Mouse (Mus musculus): ENCODE data around the gene Cfd. TPM values are rescaled to one million over a fixed set of nuclear protein-coding genes. Genes with fewer than 3 reads are reported as not detected.

Gene Cfd
- total RNA-seq, 1 experiment, result not detected

GRCm38 (mm10) chr10:79927324-79928029 is 36.8 kb downstream of the Cfd start:
- H3K4me1 ChIP-seq (ENCODE audit: control insufficient read depth in 2 of 2, insufficient read depth in 2 of 2, low read length in 2 of 2, poor library complexity in 1 of 2), result peaks cover 0 to 6% of the 10 kb centered on the region in 2 experiments; a peak in 1 of 4 replicates
- TF ChIP-seq MAFK (IDR thresholded peaks at IDR 0.05; ENCODE audit: insufficient read depth, low read depth, low read length) (no peak), HCFC1 (IDR thresholded peaks at IDR 0.05; ENCODE audit: borderline replicate concordance, insufficient read depth, low read length) (no peak), ZNF384 (IDR thresholded peaks at IDR 0.05; ENCODE audit: low read depth, low read length) (no peak), ZC3H11A (IDR thresholded peaks at IDR 0.05; ENCODE audit: borderline replicate concordance, low read depth, low read length) (no peak), CHD2 (IDR thresholded peaks at IDR 0.05; ENCODE audit: low read depth, low read length) (no peak)
- H3K36me3 ChIP-seq (ENCODE audit: control insufficient read depth, insufficient read depth, low read length, poor library complexity, severe bottlenecking), result no peaks in the 10 kb centered on the region
- peak overlapping the region; percentile 36; the same call in 1 of the 2 replicates for H3K27ac ChIP-seq (ENCODE audit: insufficient read depth, low read depth, low read length, poor library complexity, severe bottlenecking)
- H3K9me3 ChIP-seq (ENCODE audit: control insufficient read depth, insufficient read depth, low read depth, low read length), result no peaks in the 10 kb centered on the region
- H3K4me3 ChIP-seq (ENCODE audit: insufficient read depth in 1 of 2, low read depth in 1 of 2, low read length in 2 of 2, poor library complexity in 1 of 2, severe bottlenecking in 1 of 2), result peak overlapping the region; percentile 81 to 96
- in situ Hi-C loops (cut with MboI; ENCODE audit: low sequenced_read_pairs in 2 of 2, unreplicated experiment in 2 of 2), result no loop called here
- H3K9ac ChIP-seq (ENCODE audit: insufficient read depth, low read depth, low read length, poor library complexity, severe bottlenecking), result peak overlapping the region; percentile 82
- no peak for DNase-seq (ENCODE audit: low read depth, low spot score)

DNA sequence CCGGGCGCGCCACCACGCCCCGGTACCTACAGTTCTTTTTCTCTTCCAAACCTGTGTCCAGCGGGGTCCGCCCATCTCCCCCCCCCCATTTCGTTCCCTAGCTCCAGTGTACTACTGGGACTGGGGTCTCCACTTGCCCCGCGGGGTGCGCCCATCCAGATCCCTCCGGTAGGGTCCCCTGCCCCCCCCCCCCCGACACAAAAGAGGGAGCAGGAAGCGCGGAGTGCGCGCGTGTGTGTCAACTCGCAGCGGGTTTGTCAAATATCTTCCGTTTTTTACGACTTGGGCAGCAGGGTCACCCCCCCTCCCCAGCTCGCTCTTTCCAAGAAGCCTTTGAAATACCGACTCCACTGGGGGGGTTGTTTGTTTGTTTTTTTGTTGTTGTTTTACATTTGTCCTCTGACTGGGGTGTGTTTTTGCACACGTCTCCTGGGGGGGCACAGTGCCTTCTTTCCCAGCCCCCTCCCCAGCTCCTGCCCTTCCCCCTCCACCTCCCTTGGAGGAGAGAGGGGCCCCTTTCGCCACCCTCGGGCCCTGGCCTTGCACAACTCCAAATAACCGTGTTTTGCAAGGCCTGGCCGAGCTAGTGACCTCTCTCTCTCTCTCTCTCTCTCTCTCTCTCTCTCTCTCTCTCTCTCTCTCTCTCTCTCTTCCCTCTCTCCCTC is 37.5 kb downstream of the Cfd start:
- Histone ChIP-seq H3K4me1 (ENCODE audit: control insufficient read depth in 2 of 2, insufficient read depth in 2 of 2, low read length in 2 of 2, poor library complexity in 1 of 2) (peaks cover 0 to 6% of the 10 kb centered on the region in 2 experiments; a peak in 1 of 4 replicates), H3K4me3 (ENCODE audit: insufficient read depth in 1 of 2, low read depth in 1 of 2, low read length in 2 of 2, poor library complexity in 1 of 2, severe bottlenecking in 1 of 2) (peak overlapping the region; percentile 81 to 96), H3K27ac (ENCODE audit: insufficient read depth, low read depth, low read length, poor library complexity, severe bottlenecking) (no peak overlapping the region), H3K9me3 (ENCODE audit: control insufficient read depth, insufficient read depth, low read depth, low read length) (no peaks in the 10 kb centered on the region), H3K36me3 (ENCODE audit: control insufficient read depth, insufficient read depth, low read length, poor library complexity, severe bottlenecking) (no peaks in the 10 kb centered on the region), H3K9ac (ENCODE audit: insufficient read depth, low read depth, low read length, poor library complexity, severe bottlenecking) (peak overlapping the region; percentile 38; the same call in 1 of the 2 replicates)
- in situ Hi-C loops (cut with MboI; ENCODE audit: low sequenced_read_pairs in 2 of 2, unreplicated experiment in 2 of 2), result no loop called here
- DNase-seq (ENCODE audit: low read depth, low spot score), result no peak
- TF ChIP-seq MAFK (IDR thresholded peaks at IDR 0.05; ENCODE audit: insufficient read depth, low read depth, low read length) (no peak), HCFC1 (IDR thresholded peaks at IDR 0.05; ENCODE audit: borderline replicate concordance, insufficient read depth, low read length) (no peak), CHD2 (IDR thresholded peaks at IDR 0.05; ENCODE audit: low read depth, low read length) (no peak), ZNF384 (IDR thresholded peaks at IDR 0.05; ENCODE audit: low read depth, low read length) (no peak), ZC3H11A (IDR thresholded peaks at IDR 0.05; ENCODE audit: borderline replicate concordance, low read depth, low read length) (no peak)

DNA sequence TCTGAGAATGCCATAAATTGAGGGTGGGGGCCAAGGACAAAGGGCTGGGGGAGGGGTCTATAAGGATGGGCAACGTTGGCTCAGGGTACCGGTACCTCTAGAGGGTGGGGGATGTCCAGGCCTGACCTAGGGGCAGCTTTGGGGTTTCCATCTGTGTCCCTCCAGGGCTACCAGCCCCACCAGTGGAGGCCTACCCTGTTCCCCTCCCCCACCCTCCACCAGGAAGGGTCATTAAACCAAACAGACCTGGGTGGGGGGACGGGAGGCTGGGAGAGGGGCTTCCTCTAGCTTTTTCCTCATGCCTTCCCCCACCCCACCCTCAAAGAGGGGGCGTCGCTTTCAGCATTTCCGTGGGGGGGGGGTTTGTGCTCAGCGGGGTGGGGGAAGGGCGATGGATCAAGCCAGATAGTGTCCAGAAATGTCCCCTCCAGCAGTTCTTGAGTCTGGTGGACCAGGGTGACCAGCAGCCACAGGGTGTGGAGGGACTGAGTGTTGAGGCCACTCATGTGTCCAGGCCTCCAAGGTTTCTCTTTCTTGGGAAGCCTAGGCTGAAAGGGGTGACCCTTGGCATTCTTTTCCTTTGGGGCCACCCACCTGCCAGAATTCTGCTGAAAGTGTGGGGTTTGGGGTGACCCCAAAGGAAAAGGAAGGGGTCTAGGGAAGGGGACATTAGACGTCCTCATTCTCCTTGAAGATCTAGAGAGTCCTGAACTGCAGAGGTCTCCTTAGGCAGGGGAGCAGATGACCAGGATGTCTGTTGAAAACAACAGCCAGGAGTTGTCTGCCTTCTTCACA is 38.5 kb downstream of the Cfd start:
- in situ Hi-C loops (cut with MboI; ENCODE audit: low sequenced_read_pairs in 2 of 2, unreplicated experiment in 2 of 2), result no loop called here
- no peaks in the 10 kb centered on the region for H3K36me3 ChIP-seq (ENCODE audit: control insufficient read depth, insufficient read depth, low read length, poor library complexity, severe bottlenecking)
- H3K9me3 ChIP-seq (ENCODE audit: control insufficient read depth, insufficient read depth, low read depth, low read length), result no peaks in the 10 kb centered on the region
- no peak for DNase-seq (ENCODE audit: low read depth, low spot score)
- H3K9ac ChIP-seq (ENCODE audit: insufficient read depth, low read depth, low read length, poor library complexity, severe bottlenecking), result no peak overlapping the region
- peaks cover 0 to 6% of the 10 kb centered on the region in 2 experiments; a peak in 1 of 4 replicates for H3K4me1 ChIP-seq (ENCODE audit: control insufficient read depth in 2 of 2, insufficient read depth in 2 of 2, low read length in 2 of 2, poor library complexity in 1 of 2)
- H3K4me3 ChIP-seq (ENCODE audit: insufficient read depth in 1 of 2, low read depth in 1 of 2, low read length in 2 of 2, poor library complexity in 1 of 2, severe bottlenecking in 1 of 2), result no peak overlapping the region
- no peak for TF ChIP-seq MAFK (IDR thresholded peaks at IDR 0.05; ENCODE audit: insufficient read depth, low read depth, low read length)
- TF ChIP-seq ZNF384 (IDR thresholded peaks at IDR 0.05; ENCODE audit: low read depth, low read length), result no peak
- TF ChIP-seq CHD2 (IDR thresholded peaks at IDR 0.05; ENCODE audit: low read depth, low read length), result no peak
- no peak for TF ChIP-seq ZC3H11A (IDR thresholded peaks at IDR 0.05; ENCODE audit: borderline replicate concordance, low read depth, low read length)
- TF ChIP-seq HCFC1 (IDR thresholded peaks at IDR 0.05; ENCODE audit: borderline replicate concordance, insufficient read depth, low read length), result no peak
- H3K27ac ChIP-seq (ENCODE audit: insufficient read depth, low read depth, low read length, poor library complexity, severe bottlenecking), result no peak overlapping the region

GRCm38 (mm10) chr10:79929967-79930825 is 39.5 kb downstream of the Cfd start:
- Histone ChIP-seq H3K4me3 (ENCODE audit: insufficient read depth in 1 of 2, low read depth in 1 of 2, low read length in 2 of 2, poor library complexity in 1 of 2, severe bottlenecking in 1 of 2) (no peak overlapping the region), H3K9me3 (ENCODE audit: control insufficient read depth, insufficient read depth, low read depth, low read length) (no peaks in the 10 kb centered on the region), H3K36me3 (ENCODE audit: control insufficient read depth, insufficient read depth, low read length, poor library complexity, severe bottlenecking) (no peaks in the 10 kb centered on the region), H3K4me1 (ENCODE audit: control insufficient read depth in 2 of 2, insufficient read depth in 2 of 2, low read length in 2 of 2, poor library complexity in 1 of 2) (peaks cover 0 to 6% of the 10 kb centered on the region in 2 experiments; a peak in 1 of 4 replicates), H3K27ac (ENCODE audit: insufficient read depth, low read depth, low read length, poor library complexity, severe bottlenecking) (no peak overlapping the region), H3K9ac (ENCODE audit: insufficient read depth, low read depth, low read length, poor library complexity, severe bottlenecking) (no peak overlapping the region)
- in situ Hi-C loops (cut with MboI; ENCODE audit: low sequenced_read_pairs in 2 of 2, unreplicated experiment in 2 of 2), result no loop called here
- TF ChIP-seq CHD2 (IDR thresholded peaks at IDR 0.05; ENCODE audit: low read depth, low read length) (no peak), ZNF384 (IDR thresholded peaks at IDR 0.05; ENCODE audit: low read depth, low read length) (no peak), HCFC1 (IDR thresholded peaks at IDR 0.05; ENCODE audit: borderline replicate concordance, insufficient read depth, low read length) (no peak), ZC3H11A (IDR thresholded peaks at IDR 0.05; ENCODE audit: borderline replicate concordance, low read depth, low read length) (no peak), MAFK (IDR thresholded peaks at IDR 0.05; ENCODE audit: insufficient read depth, low read depth, low read length) (no peak)
- DNase-seq (ENCODE audit: low read depth, low spot score), result no peak

Data from ES-E14 (cell line).